Mouse (Mus musculus): ENCODE measurements at regions not wholly inside any gene's neighbourhood (a gene's known extent, or its start where the extent isn't known, plus 50 kb on each side); places are given as distances from the start of the nearest gene placed in this dataset.

GRCm38 (mm10) chr15:63195031-63195430, 649.9 kb downstream of the Gsdmc2 start:
- Histone ChIP-seq H3K36me3 (ENCODE audit: control insufficient read depth, insufficient read depth, low read length) (no peaks in the 10 kb centered on the region), H3K4me3 (no peak overlapping the region), H3K4me1 (ENCODE audit: control insufficient read depth, insufficient read depth, low read length) (no peaks in the 10 kb centered on the region), H3K27me3 (ENCODE audit: control insufficient read depth, insufficient read depth, low read length) (no peaks in the 10 kb centered on the region), H3K9ac (ENCODE audit: low read depth, low read length) (no peak overlapping the region), H3K27ac (no peak overlapping the region), H3K79me2 (replicated peaks; ENCODE audit: control insufficient read depth, insufficient read depth, low read length) (no peaks in the 10 kb centered on the region)
- TF ChIP-seq POLR2A (IDR thresholded peaks at IDR 0.05; ENCODE audit: insufficient read depth, low read depth, low read length) (no peak), EP300 (IDR thresholded peaks at IDR 0.05; ENCODE audit: insufficient read depth, low read depth, low read length) (no peak), CTCF (IDR thresholded peaks at IDR 0.05) (no peak)
- DNase-seq = no peak
- 74% methylated on average over 2 of the region's 2 CpGs for WGBS
- intact Hi-C loops (cut with DNase I) = no loop called here

- TF ChIP-seq EP300 (IDR thresholded peaks at IDR 0.05; ENCODE audit: insufficient read depth, low read depth, low read length) (no peak), POLR2A (IDR thresholded peaks at IDR 0.05; ENCODE audit: insufficient read depth, low read depth, low read length) (no peak), CTCF (IDR thresholded peaks at IDR 0.05) (no peak)
- intact Hi-C loops (cut with DNase I) = no loop called here
- Histone ChIP-seq H3K79me2 (replicated peaks; ENCODE audit: control insufficient read depth, insufficient read depth, low read length) (no peaks in the 10 kb centered on the region), H3K4me3 (no peak overlapping the region), H3K27me3 (ENCODE audit: control insufficient read depth, insufficient read depth, low read length) (no peaks in the 10 kb centered on the region), H3K27ac (no peak overlapping the region), H3K36me3 (ENCODE audit: control insufficient read depth, insufficient read depth, low read length) (no peaks in the 10 kb centered on the region), H3K9ac (ENCODE audit: low read depth, low read length) (no peak overlapping the region), H3K4me1 (ENCODE audit: control insufficient read depth, insufficient read depth, low read length) (no peaks in the 10 kb centered on the region)
- 0% methylated on average over 1 of the region's 1 CpGs for WGBS
- DNase-seq = no peak
These were observed 650.5 kb downstream of the Gsdmc2 start for GRCm38 (mm10) chr15:63194492-63194797.

GRCm38 (mm10) chr15:63193617-63194491, 651.1 kb downstream of the Gsdmc2 start:
- Histone ChIP-seq H3K27me3 (ENCODE audit: control insufficient read depth, insufficient read depth, low read length) (no peaks in the 10 kb centered on the region), H3K36me3 (ENCODE audit: control insufficient read depth, insufficient read depth, low read length) (no peaks in the 10 kb centered on the region), H3K79me2 (replicated peaks; ENCODE audit: control insufficient read depth, insufficient read depth, low read length) (no peaks in the 10 kb centered on the region), H3K27ac (no peak overlapping the region), H3K4me3 (no peak overlapping the region), H3K9ac (ENCODE audit: low read depth, low read length) (no peak overlapping the region), H3K4me1 (ENCODE audit: control insufficient read depth, insufficient read depth, low read length) (no peaks in the 10 kb centered on the region)
- TF ChIP-seq CTCF (IDR thresholded peaks at IDR 0.05) = no peak
- TF ChIP-seq POLR2A (IDR thresholded peaks at IDR 0.05; ENCODE audit: insufficient read depth, low read depth, low read length) = no peak
- no peak for TF ChIP-seq EP300 (IDR thresholded peaks at IDR 0.05; ENCODE audit: insufficient read depth, low read depth, low read length)
- 60% methylated on average over 2 of the region's 2 CpGs for WGBS
- DNase-seq = no peak
- intact Hi-C loops (cut with DNase I) = no loop called here

GRCm38 (mm10) chr15:63191731-63192130, 653.2 kb downstream of the Gsdmc2 start:
- H3K9ac ChIP-seq (ENCODE audit: low read depth, low read length) = no peak overlapping the region
- intact Hi-C loops (cut with DNase I) = no loop called here
- no peaks in the 10 kb centered on the region for H3K36me3 ChIP-seq (ENCODE audit: control insufficient read depth, insufficient read depth, low read length)
- no peaks in the 10 kb centered on the region for H3K4me1 ChIP-seq (ENCODE audit: control insufficient read depth, insufficient read depth, low read length)
- no peaks in the 10 kb centered on the region for H3K27me3 ChIP-seq (ENCODE audit: control insufficient read depth, insufficient read depth, low read length)
- H3K79me2 ChIP-seq (replicated peaks; ENCODE audit: control insufficient read depth, insufficient read depth, low read length) = no peaks in the 10 kb centered on the region
- TF ChIP-seq EP300 (IDR thresholded peaks at IDR 0.05; ENCODE audit: insufficient read depth, low read depth, low read length) (no peak), CTCF (IDR thresholded peaks at IDR 0.05) (no peak), POLR2A (IDR thresholded peaks at IDR 0.05; ENCODE audit: insufficient read depth, low read depth, low read length) (no peak)
- H3K27ac ChIP-seq = no peak overlapping the region
- WGBS = 87% methylated on average over 2 of the region's 2 CpGs
- no peak overlapping the region for H3K4me3 ChIP-seq
- no peak for DNase-seq

GRCm38 (mm10) chr15:63190086-63190485, 654.9 kb downstream of the Gsdmc2 start:
- 37% methylated on average over 2 of the region's 2 CpGs for WGBS
- intact Hi-C loops (cut with DNase I) = no loop called here
- no peaks in the 10 kb centered on the region for H3K79me2 ChIP-seq (replicated peaks; ENCODE audit: control insufficient read depth, insufficient read depth, low read length)

GRCm38 (mm10) chr15:63171003-63171402, 674.0 kb downstream of the Gsdmc2 start:
- Histone ChIP-seq H3K4me3 (no peak overlapping the region), H3K79me2 (replicated peaks; ENCODE audit: control insufficient read depth, insufficient read depth, low read length) (no peaks in the 10 kb centered on the region), H3K36me3 (ENCODE audit: control insufficient read depth, insufficient read depth, low read length) (no peaks in the 10 kb centered on the region), H3K4me1 (ENCODE audit: control insufficient read depth, insufficient read depth, low read length) (no peaks in the 10 kb centered on the region), H3K27me3 (ENCODE audit: control insufficient read depth, insufficient read depth, low read length) (no peaks in the 10 kb centered on the region), H3K9ac (ENCODE audit: low read depth, low read length) (no peak overlapping the region), H3K27ac (no peak overlapping the region)
- DNase-seq = no peak
- intact Hi-C loops (cut with DNase I) = no loop called here
- no peak for TF ChIP-seq EP300 (IDR thresholded peaks at IDR 0.05; ENCODE audit: insufficient read depth, low read depth, low read length)
- no peak for TF ChIP-seq POLR2A (IDR thresholded peaks at IDR 0.05; ENCODE audit: insufficient read depth, low read depth, low read length)
- no peak for TF ChIP-seq CTCF (IDR thresholded peaks at IDR 0.05)

More at GRCm38 (mm10) chr15:63190086-63190485, 654.9 kb downstream of the Gsdmc2 start:
- Histone ChIP-seq H3K9ac (ENCODE audit: low read depth, low read length) (no peak overlapping the region), H3K4me1 (ENCODE audit: control insufficient read depth, insufficient read depth, low read length) (no peaks in the 10 kb centered on the region), H3K27me3 (ENCODE audit: control insufficient read depth, insufficient read depth, low read length) (no peaks in the 10 kb centered on the region), H3K36me3 (ENCODE audit: control insufficient read depth, insufficient read depth, low read length) (no peaks in the 10 kb centered on the region), H3K4me3 (no peak overlapping the region), H3K27ac (no peak overlapping the region)
- DNase-seq = no peak
- TF ChIP-seq POLR2A (IDR thresholded peaks at IDR 0.05; ENCODE audit: insufficient read depth, low read depth, low read length) (no peak), CTCF (IDR thresholded peaks at IDR 0.05) (no peak), EP300 (IDR thresholded peaks at IDR 0.05; ENCODE audit: insufficient read depth, low read depth, low read length) (no peak)

Measured in heart, adult 2 months (tissue).